Mouse (Mus musculus): ENCODE data around the gene Kcnc2. TPM values are rescaled to one million over a fixed set of nuclear protein-coding genes. Genes with fewer than 3 reads are reported as not detected.

Kcnc2 gene
- polyA plus RNA-seq, 1 experiment: 0.07 TPM

- TF ChIP-seq CTCF (IDR thresholded peaks at IDR 0.05; ENCODE audit: borderline replicate concordance, control insufficient read depth, extremely low read depth, insufficient read depth, low read length, poor library complexity) (no peak), POLR2A (IDR thresholded peaks at IDR 0.05; ENCODE audit: control insufficient read depth, extremely low read depth, insufficient read depth, low read length, poor library complexity) (no peak)
- no peak for DNase-seq
- WGBS: 85% methylated on average over 2 of the region's 2 CpGs
- Histone ChIP-seq H3K36me3 (ENCODE audit: control insufficient read depth, insufficient read depth, low read length) (no peaks in the 10 kb centered on the region), H3K27me3 (ENCODE audit: control insufficient read depth, insufficient read depth, low read length) (no peaks in the 10 kb centered on the region), H3K4me3 (ENCODE audit: control insufficient read depth, insufficient read depth, low read length) (no peak overlapping the region), H3K4me1 (replicated peaks; ENCODE audit: control insufficient read depth, insufficient read depth, low read length) (no peaks in the 10 kb centered on the region), H3K27ac (ENCODE audit: control insufficient read depth, insufficient read depth, low read length) (no peak overlapping the region)
Measured at GRCm38 (mm10) chr10:112481461-112481860, 210.5 kb downstream of the Kcnc2 start.

- WGBS: 81% methylated on average over 9 of the region's 9 CpGs
- Histone ChIP-seq H3K27me3 (ENCODE audit: control insufficient read depth, insufficient read depth, low read length) (no peaks in the 10 kb centered on the region), H3K36me3 (ENCODE audit: control insufficient read depth, insufficient read depth, low read length) (no peaks in the 10 kb centered on the region), H3K27ac (ENCODE audit: control insufficient read depth, insufficient read depth, low read length) (no peak overlapping the region), H3K4me1 (replicated peaks; ENCODE audit: control insufficient read depth, insufficient read depth, low read length) (no peaks in the 10 kb centered on the region), H3K4me3 (ENCODE audit: control insufficient read depth, insufficient read depth, low read length) (no peak overlapping the region)
- no peak for DNase-seq
- TF ChIP-seq POLR2A (IDR thresholded peaks at IDR 0.05; ENCODE audit: control insufficient read depth, extremely low read depth, insufficient read depth, low read length, poor library complexity) (no peak), CTCF (IDR thresholded peaks at IDR 0.05; ENCODE audit: borderline replicate concordance, control insufficient read depth, extremely low read depth, insufficient read depth, low read length, poor library complexity) (no peak)
Measured at GRCm38 (mm10) chr10:112481921-112482607, 211.1 kb downstream of the Kcnc2 start.

GRCm38 (mm10) chr10:112484387-112485105 is 213.6 kb downstream of the Kcnc2 start:
- no peak overlapping the region for H3K27ac ChIP-seq (ENCODE audit: control insufficient read depth, insufficient read depth, low read length)
- H3K36me3 ChIP-seq (ENCODE audit: control insufficient read depth, insufficient read depth, low read length): no peaks in the 10 kb centered on the region
- TF ChIP-seq POLR2A (IDR thresholded peaks at IDR 0.05; ENCODE audit: control insufficient read depth, extremely low read depth, insufficient read depth, low read length, poor library complexity) (no peak), CTCF (IDR thresholded peaks at IDR 0.05; ENCODE audit: borderline replicate concordance, control insufficient read depth, extremely low read depth, insufficient read depth, low read length, poor library complexity) (no peak)
- DNase-seq: no peak
- H3K27me3 ChIP-seq (ENCODE audit: control insufficient read depth, insufficient read depth, low read length): no peaks in the 10 kb centered on the region
- H3K4me1 ChIP-seq (replicated peaks; ENCODE audit: control insufficient read depth, insufficient read depth, low read length): no peaks in the 10 kb centered on the region
- WGBS: 93% methylated on average over 11 of the region's 11 CpGs
- no peak overlapping the region for H3K4me3 ChIP-seq (ENCODE audit: control insufficient read depth, insufficient read depth, low read length)

GRCm38 (mm10) chr10:112485819-112486218 is 214.9 kb downstream of the Kcnc2 start:
- Histone ChIP-seq H3K27ac (ENCODE audit: control insufficient read depth, insufficient read depth, low read length) (no peak overlapping the region), H3K27me3 (ENCODE audit: control insufficient read depth, insufficient read depth, low read length) (no peaks in the 10 kb centered on the region), H3K4me3 (ENCODE audit: control insufficient read depth, insufficient read depth, low read length) (no peak overlapping the region), H3K4me1 (replicated peaks; ENCODE audit: control insufficient read depth, insufficient read depth, low read length) (no peaks in the 10 kb centered on the region), H3K36me3 (ENCODE audit: control insufficient read depth, insufficient read depth, low read length) (no peaks in the 10 kb centered on the region)
- no peak for TF ChIP-seq POLR2A (IDR thresholded peaks at IDR 0.05; ENCODE audit: control insufficient read depth, extremely low read depth, insufficient read depth, low read length, poor library complexity)
- no peak for TF ChIP-seq CTCF (IDR thresholded peaks at IDR 0.05; ENCODE audit: borderline replicate concordance, control insufficient read depth, extremely low read depth, insufficient read depth, low read length, poor library complexity)
- no peak for DNase-seq

- H3K27ac ChIP-seq (ENCODE audit: control insufficient read depth, insufficient read depth, low read length): no peak overlapping the region
- H3K27me3 ChIP-seq (ENCODE audit: control insufficient read depth, insufficient read depth, low read length): no peaks in the 10 kb centered on the region
- no peaks in the 10 kb centered on the region for H3K36me3 ChIP-seq (ENCODE audit: control insufficient read depth, insufficient read depth, low read length)
- H3K4me3 ChIP-seq (ENCODE audit: control insufficient read depth, insufficient read depth, low read length): no peak overlapping the region
- WGBS: 84% methylated on average over 4 of the region's 4 CpGs
- DNase-seq: no peak
- TF ChIP-seq CTCF (IDR thresholded peaks at IDR 0.05; ENCODE audit: borderline replicate concordance, control insufficient read depth, extremely low read depth, insufficient read depth, low read length, poor library complexity) (no peak), POLR2A (IDR thresholded peaks at IDR 0.05; ENCODE audit: control insufficient read depth, extremely low read depth, insufficient read depth, low read length, poor library complexity) (no peak)
- H3K4me1 ChIP-seq (replicated peaks; ENCODE audit: control insufficient read depth, insufficient read depth, low read length): no peaks in the 10 kb centered on the region
Measured at GRCm38 (mm10) chr10:112488751-112489150, 217.8 kb downstream of the Kcnc2 start.

Other genes starting within 250 kb of the Kcnc2 start
- not detected in 2 replicates for gene Glipr1l1, start 210.9 kb upstream of the Kcnc2 start, polyA plus RNA-seq (2012; rRNA removed)
- not detected in 2 replicates for gene Glipr1l2, start 187.8 kb upstream of the Kcnc2 start, polyA plus RNA-seq (2012; rRNA removed)
- gene Glipr1l3, start 110.8 kb upstream of the Kcnc2 start, polyA plus RNA-seq (2012; rRNA removed): not detected in 2 replicates
- gene Caps2, start 107.5 kb upstream of the Kcnc2 start, polyA plus RNA-seq (2012; rRNA removed): not detected in 2 replicates

Measured in thymus, adult 2 months (tissue).